11 mouse cellular contexts compared by ENCODE assay signal in the genomic region with DNA sequence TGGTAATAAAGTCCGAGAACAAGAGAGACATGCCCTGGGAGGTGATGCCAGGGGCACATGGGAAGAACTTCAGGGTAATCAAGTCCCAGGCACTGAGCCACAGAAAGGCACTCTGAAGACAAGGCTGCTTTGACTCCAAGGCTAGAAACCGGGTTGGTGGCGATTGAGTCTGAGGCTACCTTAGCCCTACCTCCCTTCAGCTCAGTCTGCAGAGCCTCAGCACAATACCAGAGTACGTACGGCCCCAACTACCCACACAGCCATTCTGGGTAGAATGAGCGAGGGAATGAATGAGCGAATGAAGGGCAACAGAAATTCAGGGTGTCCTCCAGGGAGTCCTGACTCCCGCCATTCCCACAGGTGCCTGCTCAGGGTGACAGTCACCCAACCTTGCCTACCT. TPM values are rescaled to one million over a fixed set of nuclear protein-coding genes. Genes with fewer than 3 reads are reported as not detected.
DNase-seq lines count a peak whose midpoint lies in the region; ATAC-seq and TF ChIP-seq lines count a peak whose summit lies in the region.
"Had no signal": no experiment of that assay in that cellular context is flagged by ENCODE, and none has a peak within 500 bp of the region (broad histone marks: within the 10 kb centered on the region; RNA-seq: fewer than 3 reads in every experiment).

No protein-coding gene starts in this region.

- H3K27ac ChIP-seq in left cerebral cortex, adult 2 months: no peak overlapping the region; the same call in 1 of the 2 replicates
- H3K27ac ChIP-seq: neural tube, embryonic 12.5 days had no signal

- peak overlapping the region; percentile 73; the same call in 1 of the 2 replicates for H3K4me3 ChIP-seq in left cerebral cortex, adult 2 months
- H3K4me3 ChIP-seq in myocyte: peak overlapping the region; percentile 0

- no peaks in the 10 kb centered on the region for H3K27me3 ChIP-seq in myocyte (ENCODE audit: control insufficient read depth, insufficient read depth, insufficient read length)
- H3K27me3 ChIP-seq: neural tube, embryonic 12.5 days had no signal

- H3K36me3 ChIP-seq in myocyte (ENCODE audit: control insufficient read depth, insufficient read depth): no peaks in the 10 kb centered on the region
- H3K36me3 ChIP-seq: neural tube, embryonic 12.5 days had no signal

- peaks cover 35% of the 10 kb centered on the region for H3K79me2 ChIP-seq in myocyte (ENCODE audit: control insufficient read depth, insufficient read depth)

- peak; percentile 32 for DNase-seq in CD4-positive, CD25-positive, alpha-beta regulatory T cell, adult 2 months (ENCODE audit: low read depth, low spot score)
- no peak for DNase-seq in left cerebral cortex, adult 2 months (ENCODE audit: extremely low spot score in 1 of 2, low spot score in 2 of 2)
- no peak for DNase-seq in left cerebral cortex, adult 9 months (ENCODE audit: low spot score in 2 of 2)
- peak; percentile 57 for DNase-seq in A20 (ENCODE audit: low read depth, low spot score)
- DNase-seq in adrenal gland, adult 18-20 months (ENCODE audit: low spot score in 2 of 2): no peak
- no peak for DNase-seq in embryo, embryonic 10 days (ENCODE audit: low spot score)
- DNase-seq: gastrocnemius, postnatal 14 days had no signal

- H3K4me2 ChIP-seq in myocyte (ENCODE audit: low read depth): no peak overlapping the region

- no peak for ATAC-seq in CD4-positive, CD25-positive, alpha-beta regulatory T cell, adult 4 months
- ATAC-seq: intestine, embryonic 16.5 days had no signal

- no peak overlapping the region for H3ac ChIP-seq in myocyte (ENCODE audit: control insufficient read depth, insufficient read length)

- TF ChIP-seq CTCF in left cerebral cortex, adult 2 months (IDR thresholded peaks at IDR 0.05): no peak

- intact Hi-C loops in left cerebral cortex, adult 2 months (cut with DNase I): no loop called here

- no peak for TF ChIP-seq POLR2A in myocyte (IDR thresholded peaks at IDR 0.05; ENCODE audit: insufficient read length, low read depth)

TF ChIP-seq in myocyte, 11 proteins besides CTCF, POLR2A, EP300 and RAD21:
- no peak for TF ChIP-seq MYOD1 (IDR thresholded peaks at IDR 0.05; ENCODE audit: control insufficient read depth in 1 of 3, insufficient read length in 2 of 3, low read depth in 2 of 3)
- no peak for TF ChIP-seq TCF3 (IDR thresholded peaks at IDR 0.05; ENCODE audit: insufficient read length, low read depth)
- TF ChIP-seq MYOG (IDR thresholded peaks at IDR 0.05; ENCODE audit: control insufficient read depth in 1 of 3, insufficient read depth in 1 of 3, insufficient read length in 2 of 3, low read depth in 2 of 3): no peak
- no peak for TF ChIP-seq CEBPB (IDR thresholded peaks at IDR 0.05; ENCODE audit: insufficient read depth, poor library complexity, severe bottlenecking)
- TF ChIP-seq MAX (IDR thresholded peaks at IDR 0.05; ENCODE audit: low read depth): no peak
- TF ChIP-seq POLR2AphosphoS2 (IDR thresholded peaks at IDR 0.05; ENCODE audit: insufficient read length, low read depth): no peak
- no peak for TF ChIP-seq E2F4 (IDR thresholded peaks at IDR 0.05; ENCODE audit: insufficient read depth)

RNA-seq across cellular contexts. Expression of gene Cerk, which starts 2.5 kb away (rescaled TPM):
- 1 to 10 TPM; 5.1 to 6.1 TPM for polyA plus RNA-seq in CD4-positive, CD25-positive, alpha-beta regulatory T cell, adult 4 months (2017; shearing (Covaris generic))
- 10 to 100 TPM; 57.9 to 59.0 TPM for total RNA-seq in left cerebral cortex, adult 2 months (2021)
- polyA plus RNA-seq in myocyte (2012; fragmentation: generic; extraction: Trizol): 13.8 TPM
- 10 to 100 TPM; 40.6 to 68.6 TPM for total RNA-seq in adrenal gland, adult 18-20 months (2021)

RNA-seq across cellular contexts. Expression of gene Tbc1d22a, which starts 30.8 kb away (rescaled TPM):
- polyA plus RNA-seq in CD4-positive, CD25-positive, alpha-beta regulatory T cell, adult 4 months (2017; shearing (Covaris generic)): 10 to 100 TPM in 1 of 2 experiments, 1 to 10 TPM in 1; 8.4 to 16.2 TPM
- total RNA-seq in left cerebral cortex, adult 2 months (2021): 10 to 100 TPM; 32.8 to 34.3 TPM
- polyA plus RNA-seq in myocyte (2012; fragmentation: generic; extraction: Trizol): 30.5 TPM
- 10 to 100 TPM; 28.2 to 29.1 TPM for total RNA-seq in adrenal gland, adult 18-20 months (2021)

Comparison
In these comparisons a context has a peak if more than half of its experiments do, and no peak if none do; other contexts are left out.
1. DNase-seq: peak in CD4-positive, CD25-positive, alpha-beta regulatory T cell, adult 2 months (single experiment) and A20 (single experiment); none in left cerebral cortex, adult 2 months (0 of 2), left cerebral cortex, adult 9 months (0 of 2), adrenal gland, adult 18-20 months (0 of 2) and embryo, embryonic 10 days (single experiment).